Mouse (Mus musculus): ENCODE results near the gene Tmprss13.

The Tmprss13 gene

DNA sequence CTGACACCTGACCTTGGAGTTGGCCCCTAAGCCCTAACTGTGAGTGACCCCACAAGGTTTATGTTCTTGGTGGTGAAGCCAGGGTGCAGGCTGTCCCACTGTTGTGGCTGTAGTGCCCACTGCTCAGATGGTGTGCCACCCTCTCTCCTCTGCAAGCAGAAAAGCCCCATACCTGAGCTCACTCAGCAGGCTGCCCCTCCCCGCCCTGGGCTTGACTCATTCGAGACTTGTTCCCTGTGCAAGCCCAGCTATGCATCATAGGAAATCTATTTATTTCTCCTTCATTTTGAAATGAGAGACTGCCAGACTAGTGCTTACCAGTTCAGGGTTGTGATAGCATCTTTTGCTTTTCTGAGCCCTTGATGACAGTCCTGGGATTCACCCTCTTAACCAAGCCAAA is 18.5 kb downstream of the Tmprss13 start:
- no peak for DNase-seq

DNA sequence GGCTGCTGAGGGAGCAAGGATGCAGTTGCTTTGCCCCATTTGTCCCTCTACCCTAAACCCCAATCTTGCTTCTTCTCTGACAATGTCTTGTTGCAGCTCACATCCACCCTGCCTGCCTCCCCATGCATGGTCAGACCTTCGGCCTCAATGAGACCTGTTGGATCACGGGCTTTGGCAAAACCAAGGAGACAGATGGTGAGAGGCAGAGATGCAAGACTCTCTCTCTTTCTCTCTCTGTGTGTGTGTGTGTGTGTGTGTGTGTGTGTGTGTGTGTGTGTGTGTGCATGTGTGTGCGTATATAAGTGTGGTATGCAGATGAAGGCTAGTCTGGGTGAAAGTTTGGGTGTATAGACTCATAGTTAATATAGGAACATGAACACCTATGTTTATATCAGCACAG is 24.2 kb downstream of the Tmprss13 start:
- DNase-seq, result no peak

DNA sequence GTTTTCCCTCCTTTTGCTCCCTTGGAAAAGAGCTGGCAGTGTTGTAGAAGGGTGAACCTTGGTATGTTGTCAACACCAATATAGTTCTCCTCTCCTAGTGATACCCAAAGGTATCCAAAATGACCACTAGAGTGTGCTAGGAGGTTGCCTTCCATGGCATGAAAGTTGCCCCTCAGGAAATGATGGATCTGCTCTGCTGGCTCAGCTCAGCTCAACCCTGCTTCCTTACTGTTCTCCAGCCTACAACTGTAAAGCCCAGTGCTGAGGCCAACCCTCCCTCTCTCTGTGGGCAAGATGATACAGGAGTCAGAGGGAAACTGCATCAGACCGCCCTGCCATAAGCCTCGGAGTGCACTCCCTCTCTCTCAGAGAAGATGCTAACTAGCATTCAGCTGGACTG is 26.6 kb downstream of the Tmprss13 start:
- DNase-seq, result no peak

DNA sequence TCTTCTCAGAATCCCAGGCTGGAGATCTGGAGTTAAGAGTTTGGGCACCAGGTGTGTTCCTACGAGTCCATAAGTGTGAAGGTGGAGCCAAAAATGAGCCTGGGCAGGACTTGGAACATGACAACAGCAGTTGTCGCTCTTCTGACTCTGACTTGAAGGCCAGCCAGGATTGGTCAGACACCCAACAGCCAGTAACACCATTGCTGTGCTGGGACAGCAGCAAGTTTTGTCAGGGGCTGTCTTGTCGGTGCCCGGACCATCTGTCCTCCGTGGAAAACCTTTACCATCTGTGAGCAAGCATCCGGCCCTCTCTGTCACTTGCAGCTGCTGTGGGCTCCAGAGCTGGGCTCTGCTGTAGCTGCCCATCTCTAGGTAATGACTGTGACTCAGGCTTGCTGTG is 27.4 kb downstream of the Tmprss13 start:
- no peak for DNase-seq

DNA sequence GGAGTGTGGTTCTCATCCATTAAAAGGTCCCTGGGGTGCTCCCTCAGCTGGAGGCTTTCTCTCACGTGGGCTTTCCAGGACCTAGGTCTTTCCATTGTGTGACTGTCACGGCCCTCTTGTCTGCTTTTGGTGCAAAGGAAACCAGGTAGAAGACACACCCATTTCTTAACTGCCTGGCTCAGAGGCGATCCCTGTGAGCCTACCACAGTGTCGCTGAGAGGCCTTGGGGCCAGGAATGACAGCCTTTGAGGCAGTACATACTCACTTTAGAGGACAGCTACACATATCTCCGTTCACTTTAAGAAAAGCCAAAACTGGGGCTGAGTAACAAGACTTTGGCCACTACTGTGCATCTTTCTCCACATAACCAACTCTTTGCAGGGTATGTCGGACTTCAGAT is 29.7 kb downstream of the Tmprss13 start:
- DNase-seq, result no peak

DNA sequence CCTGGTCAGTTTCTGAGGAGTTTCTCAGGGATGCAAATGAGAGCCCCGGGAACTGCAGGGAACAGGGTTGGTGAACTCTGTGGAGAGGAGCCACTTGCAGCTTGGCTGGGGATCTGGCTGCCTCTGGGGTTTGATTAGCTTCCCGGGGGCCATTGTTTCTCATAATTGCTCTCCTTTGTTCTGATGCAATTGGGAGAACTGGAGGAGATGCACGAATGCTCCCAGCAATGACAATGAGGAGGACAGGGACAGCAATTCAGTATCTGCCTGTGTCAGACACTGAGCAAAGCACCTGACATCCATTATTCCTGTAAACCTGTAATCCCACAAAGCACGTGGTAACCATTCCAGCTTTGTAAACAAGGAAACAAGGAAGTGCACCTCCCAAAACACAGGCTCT is 30.3 kb downstream of the Tmprss13 start:
- DNase-seq, result no peak

DNA sequence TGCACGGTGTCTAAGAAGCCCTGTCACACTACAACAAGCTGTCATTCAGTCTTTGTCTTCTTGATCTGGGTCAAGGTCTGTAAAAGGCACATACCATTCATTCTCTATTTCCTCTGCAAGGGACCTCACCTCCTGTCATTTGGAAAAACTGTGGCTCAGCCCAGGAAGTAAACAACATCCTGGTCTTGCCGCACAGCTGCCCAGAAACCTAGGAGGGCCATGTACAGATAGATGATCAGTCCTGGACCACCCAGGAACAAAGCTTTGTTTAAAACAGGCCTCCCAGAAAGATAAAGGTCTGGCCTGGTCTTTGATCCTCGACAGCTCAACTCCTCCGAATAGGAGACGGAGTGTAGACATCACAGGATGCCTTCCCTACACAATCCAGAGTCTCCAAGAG is 31.0 kb downstream of the Tmprss13 start:
- no peak for DNase-seq

DNA sequence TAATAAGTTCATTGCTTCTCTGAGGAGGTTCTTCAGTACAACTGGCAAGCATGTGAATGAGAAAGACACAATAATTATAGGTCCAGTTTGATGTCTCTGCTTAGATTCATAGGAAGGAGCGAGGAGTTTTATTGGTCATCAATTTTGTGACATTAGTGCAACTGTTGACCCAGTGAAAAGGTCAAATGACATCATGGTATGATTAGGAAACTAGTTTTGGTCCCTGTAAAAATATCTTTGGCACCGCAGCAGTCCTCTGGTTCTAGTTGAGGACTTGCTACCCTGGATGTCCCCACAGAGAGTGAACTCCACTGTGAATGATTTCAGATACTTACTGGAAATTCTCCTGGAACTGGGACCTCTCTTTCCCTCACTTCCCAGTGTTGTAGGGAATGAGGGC is 36.3 kb downstream of the Tmprss13 start:
- no peak for DNase-seq

DNA sequence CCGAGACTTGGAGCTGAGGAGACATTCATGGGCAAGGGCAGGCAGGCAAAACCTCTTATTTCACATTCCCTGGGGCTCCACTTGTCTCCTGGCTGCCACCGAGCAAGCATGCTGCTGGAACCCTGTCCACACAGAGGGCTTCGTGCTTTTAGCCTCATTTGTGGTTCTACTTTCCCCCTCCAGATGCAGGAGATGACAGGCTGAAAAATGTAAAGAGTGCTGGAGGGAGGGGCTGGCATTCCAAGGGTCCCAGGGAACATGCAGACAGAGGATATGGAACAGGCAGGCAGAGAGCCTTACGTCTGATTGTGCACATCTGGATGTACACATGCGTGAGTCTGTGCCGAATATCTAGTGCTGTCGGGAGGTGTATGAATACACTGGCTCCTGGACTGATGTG is 39.5 kb downstream of the Tmprss13 start:
- no peak for DNase-seq

DNA sequence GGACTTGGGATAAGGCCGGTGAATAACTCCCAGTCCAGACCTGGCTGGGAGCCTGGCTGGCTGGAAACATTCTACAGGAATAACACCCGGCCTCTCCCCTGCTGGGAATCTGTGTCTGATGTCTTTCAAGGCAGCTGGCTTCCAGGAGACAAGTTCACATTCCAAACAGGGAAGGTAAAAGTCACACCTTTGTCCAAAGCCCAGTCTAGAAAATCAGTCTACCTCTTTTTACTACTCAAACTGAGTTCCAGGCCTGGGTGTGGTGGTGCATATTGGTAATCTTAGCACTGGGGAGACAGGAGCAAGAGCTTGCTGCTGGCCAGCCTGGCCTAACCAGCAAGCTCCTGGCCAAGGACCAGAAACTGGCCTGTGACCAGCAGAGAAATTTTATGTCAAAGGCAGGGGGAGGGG is 43.2 kb downstream of the Tmprss13 start:
- DNase-seq, result no peak

DNA sequence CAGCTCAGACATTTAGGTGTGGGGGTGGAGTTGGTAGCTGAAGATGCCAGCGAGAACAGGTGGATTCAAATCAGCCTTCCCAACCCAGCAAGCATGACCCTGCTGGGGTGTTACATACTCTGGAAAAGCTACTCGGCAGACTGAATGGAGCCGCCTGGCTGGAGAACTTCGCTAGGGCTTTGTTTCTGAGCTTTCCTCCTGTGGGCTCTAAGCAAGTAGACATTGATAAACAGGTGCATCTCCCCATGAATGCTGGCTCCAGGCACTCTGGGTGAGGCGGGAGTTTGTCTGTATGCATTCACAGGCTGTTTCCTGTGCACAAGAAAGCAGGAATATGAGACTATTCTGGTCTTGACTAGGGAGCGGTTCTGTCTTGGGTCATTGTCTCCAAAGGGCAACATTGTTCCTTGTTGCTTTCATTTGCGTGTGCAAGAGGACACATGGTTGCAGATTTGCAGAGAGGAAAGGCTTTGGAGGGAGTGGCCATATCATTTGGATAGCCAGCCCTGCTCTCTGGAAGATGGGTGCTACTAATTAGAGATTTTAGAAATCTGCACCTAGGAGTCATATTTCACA is 44.8 kb downstream of the Tmprss13 start:
- DNase-seq, result no peak

DNA sequence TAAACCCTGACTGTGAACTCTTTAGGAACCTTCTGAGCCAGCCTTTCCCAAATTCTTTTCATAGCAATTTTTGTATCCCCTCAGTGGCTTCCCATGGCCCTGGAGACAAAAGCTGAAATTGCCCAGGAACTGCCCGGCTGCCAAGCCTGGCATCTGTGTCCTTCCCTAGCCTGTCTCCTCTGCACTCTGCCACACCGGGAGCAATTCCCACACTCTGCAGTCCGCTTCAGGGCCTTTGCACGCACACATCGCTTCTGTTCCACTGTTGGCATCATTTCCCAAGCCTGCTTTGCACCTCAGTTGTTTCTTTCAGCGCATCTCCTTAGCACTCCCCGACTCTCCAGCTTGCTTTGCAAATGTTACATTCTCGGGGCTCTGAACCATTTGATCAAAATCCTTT is 48.8 kb downstream of the Tmprss13 start:
- no peak for DNase-seq

DNA sequence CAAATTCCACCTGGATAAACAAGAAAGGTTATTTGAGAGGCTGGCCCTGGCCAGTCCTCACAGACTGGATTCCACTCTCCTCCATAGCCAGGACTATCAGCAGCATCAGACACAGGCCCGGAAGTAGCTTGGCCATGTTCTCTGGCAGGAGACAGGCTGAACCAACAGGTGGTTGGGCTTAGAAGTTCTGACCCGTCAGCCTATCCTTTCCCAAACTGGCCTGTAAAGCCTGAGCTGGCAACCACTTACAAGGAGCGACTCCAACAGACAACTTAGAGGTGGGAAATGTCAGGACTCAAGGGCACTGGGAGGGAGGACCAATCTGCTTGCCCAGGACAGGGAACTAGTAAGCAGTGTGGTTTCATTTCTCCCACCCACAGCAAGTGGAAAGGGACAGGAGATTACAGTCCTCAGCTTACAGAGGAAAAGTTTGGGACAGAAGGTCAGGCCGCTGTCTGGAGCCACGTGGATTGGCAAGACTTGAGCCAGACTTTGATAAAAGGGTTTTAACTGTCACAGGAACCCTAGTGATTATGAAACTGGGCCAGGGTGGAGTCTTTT is 49.5 kb downstream of the Tmprss13 start:
- DNase-seq, result no peak

DNA sequence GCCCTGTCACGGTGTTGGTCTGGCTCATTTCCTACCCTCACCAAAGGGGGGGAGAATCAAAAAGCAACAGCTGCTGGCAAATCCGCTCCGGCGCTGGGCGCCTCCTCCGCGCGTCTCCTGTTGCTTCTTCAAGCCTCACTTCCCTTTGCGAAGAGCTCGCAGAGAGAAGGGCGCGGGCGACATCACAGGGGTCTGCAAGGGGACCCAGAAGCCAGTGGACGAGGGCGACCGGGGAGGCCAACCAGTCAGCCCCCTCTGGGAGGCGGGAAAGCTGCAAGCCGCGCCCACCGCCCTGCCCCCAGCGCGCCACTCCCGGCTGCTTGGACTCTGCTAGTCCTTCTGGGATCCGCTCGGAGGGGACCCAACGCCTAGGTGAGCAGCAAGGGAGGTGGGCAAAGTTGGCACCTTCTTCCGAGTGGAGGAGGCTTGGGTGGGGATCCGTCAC is 51.2 kb downstream of the Tmprss13 start, which contains the start of gene Fxyd6:
Fxyd6 (plus strand) TSS at position 69 of the 445 bp plus-strand sequence.
- DNase-seq, result peak in 1 of 2 experiments; percentile 19

DNA sequence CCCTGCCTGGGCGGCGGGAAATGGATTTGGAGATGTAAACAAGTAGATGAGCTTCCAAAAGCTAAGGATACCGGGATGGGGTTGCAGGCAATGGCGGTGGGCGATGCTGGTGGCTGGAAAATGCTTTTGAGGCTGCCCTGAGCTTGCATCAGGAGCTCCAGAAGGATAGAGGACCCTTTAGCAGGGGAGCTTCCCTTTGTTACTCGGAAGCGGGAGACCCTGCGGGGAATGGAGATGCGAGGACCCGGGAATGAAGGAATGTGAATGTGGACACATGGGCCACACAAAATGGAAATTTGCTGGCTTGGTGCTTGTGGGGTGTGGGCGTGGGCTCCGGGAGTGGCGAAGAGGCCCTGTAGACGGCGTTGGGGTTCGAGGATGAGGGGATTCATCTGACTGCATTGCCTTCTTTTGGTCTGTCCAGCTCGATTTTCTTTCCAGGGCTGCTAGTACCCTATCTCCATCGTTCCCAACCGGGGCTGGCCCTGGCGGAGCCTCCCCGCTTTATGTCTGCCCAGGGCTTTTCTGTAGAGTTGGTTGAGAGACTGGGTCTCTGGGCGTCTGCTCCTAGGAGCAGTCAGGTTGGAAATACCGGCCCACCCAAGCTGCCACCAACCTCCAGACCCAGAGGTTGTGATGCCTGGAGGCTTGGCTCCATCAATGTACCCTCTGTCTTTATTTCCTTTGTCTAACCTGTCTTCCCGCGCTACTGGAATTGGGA is 51.9 kb downstream of the Tmprss13 start:
- DNase-seq, result no peak

DNA sequence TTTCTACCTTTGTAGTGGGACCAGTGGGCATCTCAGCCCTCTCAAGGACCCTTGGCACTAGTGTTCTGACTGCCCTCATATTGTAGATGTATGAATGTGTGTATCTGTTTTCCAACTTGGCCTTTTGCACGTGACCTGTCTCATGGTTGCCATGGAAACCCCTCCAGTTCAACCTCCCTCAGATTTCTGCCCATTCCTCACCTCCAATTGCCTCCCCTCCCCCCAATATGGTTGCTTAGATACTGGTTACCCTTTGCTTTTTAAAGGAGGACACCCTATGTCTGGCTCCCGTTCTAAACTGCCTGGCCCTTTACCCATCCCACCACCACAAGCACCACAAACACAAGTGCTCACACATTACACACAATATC is 52.4 kb downstream of the Tmprss13 start:
- no peak for DNase-seq

DNA sequence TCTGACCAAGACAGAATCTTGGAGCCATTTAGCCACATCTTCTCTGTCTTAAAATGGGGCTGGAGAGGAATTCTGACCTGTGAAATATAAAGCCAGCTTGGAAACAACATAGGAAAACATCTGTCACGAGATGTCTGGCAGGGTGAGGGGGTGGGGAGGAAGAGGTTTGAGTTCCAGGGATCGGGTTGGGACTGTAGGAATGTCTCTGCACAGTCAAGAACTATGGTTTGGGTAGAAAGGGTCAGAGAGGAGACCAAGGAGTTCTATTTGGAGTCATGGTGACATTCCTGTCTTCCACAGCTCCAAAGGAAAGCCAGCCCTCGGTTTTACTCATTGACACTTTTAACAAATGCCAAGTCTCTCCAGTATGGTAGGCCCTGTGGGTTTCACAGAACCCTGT is 55.0 kb downstream of the Tmprss13 start:
- DNase-seq, result no peak

DNA sequence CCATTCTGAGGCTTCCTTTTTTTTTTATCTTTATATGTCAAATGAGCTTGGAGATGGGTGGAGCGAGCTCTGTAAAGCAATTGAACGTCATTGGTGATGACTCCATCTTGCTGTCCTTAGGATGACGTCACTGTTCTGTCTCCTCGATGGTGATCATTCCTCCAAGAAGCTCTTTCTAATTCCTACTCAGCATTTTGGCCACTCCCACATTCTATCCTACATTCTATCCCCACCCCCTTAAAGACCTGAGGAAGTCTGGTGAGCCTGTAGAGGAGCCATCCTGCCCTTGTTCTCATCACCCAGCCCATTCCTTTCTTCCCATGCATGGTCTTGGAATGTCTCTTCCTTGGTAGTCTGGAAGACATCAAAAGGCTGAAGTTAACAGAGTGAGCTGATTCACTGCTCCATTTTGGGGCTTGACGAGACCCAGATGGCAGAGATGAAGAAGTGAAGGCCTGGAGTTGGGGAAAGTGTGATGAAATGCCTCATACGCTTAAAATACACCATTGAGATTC is 56.1 kb downstream of the Tmprss13 start:
- DNase-seq, result no peak

DNA sequence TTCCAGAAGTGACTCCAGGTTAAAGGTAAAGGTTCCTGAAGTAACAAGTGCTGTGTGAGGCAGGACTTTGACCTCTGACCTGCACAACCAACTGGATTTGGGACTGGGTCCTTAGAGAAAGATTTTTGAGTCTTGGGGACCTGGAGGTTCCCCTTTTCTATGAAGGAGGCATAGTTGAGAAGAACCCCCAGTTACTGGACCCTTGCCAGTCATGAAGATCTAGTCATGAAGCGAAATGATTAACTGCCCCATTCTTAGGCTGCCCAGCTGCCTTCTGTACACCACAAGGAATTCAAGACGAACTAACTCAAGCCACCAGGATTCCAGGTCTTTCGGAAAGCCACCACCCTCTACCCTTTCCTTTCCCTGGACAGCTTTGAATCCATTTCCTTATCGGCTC is 57.5 kb downstream of the Tmprss13 start:
- DNase-seq, result no peak

DNA sequence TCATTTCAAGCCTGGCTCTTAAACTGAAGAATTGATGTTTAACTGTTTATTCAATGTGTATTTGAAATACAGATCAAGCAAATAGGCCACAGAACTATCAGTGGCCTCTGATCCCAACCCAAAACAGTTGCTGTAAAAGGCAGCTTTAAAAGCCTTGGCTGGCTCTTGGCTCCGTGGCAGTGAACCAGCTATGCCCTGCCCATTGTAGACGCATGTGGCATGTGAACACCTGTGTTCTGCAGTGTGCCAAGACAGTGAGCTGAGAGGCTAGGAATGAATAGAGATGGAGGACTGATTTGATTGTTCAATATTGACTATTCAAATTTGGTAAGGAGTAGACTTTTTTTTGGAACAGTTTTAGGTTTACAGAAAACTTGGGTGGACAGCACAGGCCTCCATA is 58.0 kb downstream of the Tmprss13 start:
- no peak for DNase-seq

DNA sequence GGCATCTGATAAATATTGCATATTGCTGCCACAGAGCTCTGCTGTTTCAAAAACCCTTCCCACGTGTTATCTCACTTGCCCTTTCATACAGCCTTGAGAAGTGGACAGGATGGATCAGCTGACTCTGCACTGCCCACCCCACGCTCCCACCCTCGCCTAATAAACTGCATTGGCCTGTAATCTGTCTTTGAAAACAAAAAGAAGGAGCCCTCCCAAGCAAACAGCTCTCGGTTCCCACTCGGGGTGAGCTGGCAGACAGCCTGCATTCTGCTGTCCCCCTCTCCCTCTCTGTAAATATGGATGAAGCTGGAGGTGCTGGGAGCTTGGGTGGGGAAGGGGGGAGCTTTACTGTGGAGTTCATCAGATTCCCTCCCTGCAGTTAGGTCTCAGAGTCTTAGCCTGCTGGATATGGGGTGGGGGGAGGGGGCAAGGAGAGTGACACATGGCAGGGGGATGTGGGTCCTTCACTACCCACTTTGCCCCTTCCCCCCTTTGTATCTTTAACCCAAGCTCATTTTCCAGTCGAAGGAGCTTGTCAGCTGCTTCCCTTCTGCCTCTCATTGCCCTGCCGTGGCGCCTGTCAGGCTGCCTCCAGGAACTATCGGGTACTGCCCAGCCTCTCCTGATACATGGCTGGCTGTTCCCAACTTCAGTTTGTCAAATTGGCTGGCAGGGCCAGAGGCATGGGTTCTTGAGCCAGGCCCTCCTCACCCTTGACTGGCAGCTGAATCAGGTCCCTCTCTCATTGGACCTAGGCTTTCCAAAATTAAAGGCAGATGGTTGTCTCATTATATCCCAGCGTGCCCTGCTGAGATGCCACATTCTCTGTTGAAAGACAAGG is 61.7 kb downstream of the Tmprss13 start:
- DNase-seq, result no peak

DNA sequence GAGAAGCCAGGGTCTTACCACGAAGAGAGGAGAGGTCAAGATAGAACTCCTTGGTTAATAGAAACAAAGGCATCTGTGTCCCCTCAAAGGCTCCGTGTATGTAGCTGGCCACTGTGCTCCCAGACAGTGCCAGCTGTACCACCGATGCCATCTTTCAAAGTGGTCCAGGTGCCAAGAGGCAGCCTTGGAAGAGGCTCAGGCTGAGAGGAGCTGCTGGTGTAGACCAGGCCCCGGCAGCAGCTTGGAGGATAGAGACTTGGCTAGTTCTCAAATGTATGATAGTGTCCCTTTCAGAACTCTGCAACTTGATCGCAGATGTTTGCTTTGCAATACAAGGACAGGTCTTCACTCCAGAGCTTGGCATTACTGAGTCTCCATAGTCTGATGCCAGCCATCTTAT is 63.4 kb downstream of the Tmprss13 start:
- DNase-seq, result no peak

DNA sequence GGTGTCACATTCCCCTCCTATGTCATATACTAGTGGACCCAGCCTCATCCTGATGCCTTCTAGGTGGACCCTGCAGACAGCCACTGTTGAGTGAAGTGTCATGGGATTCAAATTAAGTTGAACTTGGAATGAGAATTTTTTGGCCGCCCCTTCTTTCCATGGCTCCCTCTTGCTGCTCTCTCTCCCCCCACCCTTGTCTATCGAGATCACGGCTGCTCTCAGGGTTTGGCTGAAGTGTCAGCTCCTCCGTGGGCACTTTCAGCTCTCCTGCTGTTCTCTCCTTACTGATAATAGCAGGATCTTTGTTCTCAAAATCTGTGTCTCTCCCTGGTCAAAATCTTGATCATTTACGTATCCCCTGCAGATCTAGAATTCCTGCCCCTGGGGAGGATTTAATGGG is 63.9 kb downstream of the Tmprss13 start:
- DNase-seq, result no peak

Measured in spleen, adult 18-20 months (tissue).